Mouse (Mus musculus): Measurements from ENCODE around the gene Exosc2. TPM values are rescaled to one million over a fixed set of nuclear protein-coding genes. Genes with fewer than 3 reads are reported as not detected.

Gene Exosc2
- total RNA-seq, 2 experiments from 2014 or later, result 12.9 to 13.9 TPM

GRCm38 (mm10) chr2:31727576-31728277 is 57.2 kb downstream of the Exosc2 start:
- DNase-seq, result no peak

GRCm38 (mm10) chr2:31730640-31731039 is 60.1 kb downstream of the Exosc2 start:
- DNase-seq, result no peak

Other genes with a start within 250 kb of the Exosc2 start
- 1 to 10 TPM; 1.5 to 1.9 TPM for gene Ass1, start 200.5 kb upstream of the Exosc2 start, total RNA-seq (2021)
- 10 to 100 TPM; 22.4 to 30.2 TPM for gene Fubp3, start 98.1 kb upstream of the Exosc2 start, total RNA-seq (2021)
- not detected for gene Prdm12, start 30.7 kb upstream of the Exosc2 start, total RNA-seq (2021)
- 10 to 100 TPM; 39.2 to 51.8 TPM for gene Abl1, start 17.7 kb downstream of the Exosc2 start, total RNA-seq (2021)
- gene Qrfp, start 139.9 kb downstream of the Exosc2 start, total RNA-seq (2021), result not detected
- gene Fibcd1, start 175.3 kb downstream of the Exosc2 start, total RNA-seq (2021), result under 1 TPM in 1 of 2 experiments, not detected in 1; 0.05 TPM
- gene Lamc3, start 216.6 kb downstream of the Exosc2 start, total RNA-seq (2021), result under 1 TPM; 0.25 to 0.26 TPM

Measured in gastrocnemius, postnatal 10 days (tissue).